Mouse (Mus musculus) spleen, postnatal 4 days (tissue): ENCODE data around the gene Abca3.
"Not testable (repeated sequence)": the region's sequence is repeated elsewhere in the genome, so short reads cannot be mapped to it uniquely, and the experiment has no call there.

ENCODE experiments used
- DNase-seq, 2 experiments: peaks; one replicate each; pipeline ENCODE4 v3.0.0; 2022; ENCODE audit warnings: low spot score in 2 of 2

The Abca3 gene

DNA sequence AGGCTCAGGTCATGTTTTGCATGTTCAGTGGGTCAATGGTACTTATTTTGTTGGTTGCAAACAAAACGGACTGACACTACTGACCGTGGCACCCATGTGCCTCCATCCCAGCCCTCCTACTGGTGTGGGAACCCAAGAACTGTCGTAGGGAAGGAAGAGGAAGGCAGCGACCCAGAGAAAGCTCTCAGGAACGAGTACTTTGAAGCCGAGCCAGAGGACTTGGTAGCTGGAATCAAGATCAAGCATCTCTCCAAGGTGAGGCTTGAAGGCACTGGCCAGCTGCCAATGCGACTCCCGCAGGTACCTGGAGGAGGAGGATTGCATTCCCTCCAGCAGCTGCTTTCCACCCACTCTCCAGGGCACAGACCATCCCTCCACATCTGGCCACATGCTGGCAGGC, 32.0 kb downstream of the Abca3 start:
- no peak for DNase-seq

DNA sequence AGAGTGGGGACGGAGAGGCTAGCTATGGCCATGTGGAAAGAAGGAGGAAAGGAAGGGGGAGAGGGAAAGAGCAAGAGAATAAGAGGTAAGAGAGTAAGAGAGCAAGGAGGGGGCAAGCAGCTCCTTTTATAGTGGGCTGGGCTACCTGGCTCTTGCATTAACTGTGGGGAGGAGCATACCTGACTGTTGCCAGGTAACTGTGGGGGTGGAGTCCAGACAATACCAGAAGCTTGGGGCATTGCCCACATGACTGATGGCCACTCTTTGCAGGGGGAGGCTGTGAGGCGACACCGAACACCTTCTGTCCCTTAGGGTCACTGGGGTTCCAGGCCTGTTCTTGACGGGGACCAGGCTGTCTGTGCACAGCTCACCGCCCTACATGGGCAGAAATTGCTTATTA, 37.0 kb downstream of the Abca3 start:
- no peak for DNase-seq

GRCm38 (mm10) chr17:24389865-24390264, 38.1 kb downstream of the Abca3 start:
- no peak for DNase-seq

DNA sequence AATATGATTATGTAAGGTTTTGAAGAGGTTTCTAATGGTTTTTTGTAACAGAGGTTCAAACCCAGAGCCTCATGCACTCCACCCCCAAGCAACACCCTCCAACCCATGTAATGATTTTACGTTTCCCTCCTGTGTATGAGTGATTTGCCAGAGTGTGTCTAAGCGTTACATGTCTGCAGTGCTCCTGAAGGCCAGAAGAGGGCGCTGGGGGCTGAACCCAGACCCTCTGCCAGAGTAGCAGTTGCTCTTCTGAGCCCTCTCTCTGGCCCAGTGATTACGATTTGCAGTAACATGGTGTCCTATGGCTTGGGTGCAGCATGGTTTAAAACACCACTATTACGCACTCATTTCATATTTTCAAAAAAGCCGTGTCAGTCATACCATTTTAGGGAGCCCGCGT, 39.4 kb downstream of the Abca3 start:
- DNase-seq: no peak

GRCm38 (mm10) chr17:24393527-24393926, 41.8 kb downstream of the Abca3 start:
- no peak for DNase-seq

DNA sequence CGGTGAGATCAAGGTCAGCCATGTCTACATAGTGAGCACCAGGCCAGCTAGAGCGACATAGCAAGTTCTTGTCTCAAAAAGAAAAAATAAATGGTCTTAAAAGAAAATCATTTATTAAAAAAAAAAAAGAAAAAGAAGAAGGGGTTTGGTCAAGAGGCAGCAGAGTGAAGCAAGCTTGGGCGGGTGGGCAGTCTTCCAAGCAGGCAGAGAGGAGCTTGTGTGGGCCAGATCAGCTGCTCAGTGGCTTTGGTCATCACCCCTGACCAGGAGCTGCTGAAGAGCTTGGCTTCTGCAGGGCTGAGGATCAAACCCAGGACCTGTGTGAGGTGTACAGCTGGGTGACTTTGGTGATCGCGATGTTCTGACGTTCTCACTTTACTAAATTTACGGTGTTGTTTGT, 42.7 kb downstream of the Abca3 start:
- DNase-seq: no peak

- DNase-seq: no peak
Observed at GRCm38 (mm10) chr17:24402371-24402770, 50.6 kb downstream of the Abca3 start.

DNA sequence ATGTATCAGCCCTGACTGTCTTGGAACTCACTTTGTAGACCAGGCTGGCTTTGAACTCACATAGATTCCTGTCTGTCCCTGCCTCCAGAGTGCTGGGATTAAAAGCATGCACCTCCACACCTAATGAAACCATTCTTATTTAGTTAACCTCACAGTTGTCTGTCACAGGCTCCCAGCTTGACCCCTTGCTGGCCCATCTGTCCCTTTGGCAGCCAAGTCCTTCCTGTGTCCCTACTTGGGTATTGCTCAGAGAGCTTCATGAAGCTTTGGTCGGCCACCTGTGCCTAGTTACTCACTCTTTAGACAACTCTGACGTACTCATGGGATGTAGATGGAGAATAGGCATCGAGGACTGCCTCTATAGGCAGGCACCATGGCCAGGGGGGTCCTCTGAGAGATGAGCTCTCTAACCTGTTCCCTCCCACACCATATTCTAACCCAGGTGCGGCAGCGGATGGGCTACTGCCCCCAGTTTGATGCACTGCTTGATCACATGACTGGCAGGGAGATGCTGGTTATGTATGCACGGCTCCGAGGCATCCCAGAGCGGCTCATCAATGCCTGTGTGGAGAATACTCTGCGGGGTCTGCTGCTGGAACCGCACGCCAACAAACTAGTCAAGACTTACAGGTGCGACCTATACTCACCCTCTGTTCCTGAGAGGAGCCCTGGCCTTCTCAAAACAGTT, 55.5 kb downstream of the Abca3 start:
- DNase-seq: no peak

DNA sequence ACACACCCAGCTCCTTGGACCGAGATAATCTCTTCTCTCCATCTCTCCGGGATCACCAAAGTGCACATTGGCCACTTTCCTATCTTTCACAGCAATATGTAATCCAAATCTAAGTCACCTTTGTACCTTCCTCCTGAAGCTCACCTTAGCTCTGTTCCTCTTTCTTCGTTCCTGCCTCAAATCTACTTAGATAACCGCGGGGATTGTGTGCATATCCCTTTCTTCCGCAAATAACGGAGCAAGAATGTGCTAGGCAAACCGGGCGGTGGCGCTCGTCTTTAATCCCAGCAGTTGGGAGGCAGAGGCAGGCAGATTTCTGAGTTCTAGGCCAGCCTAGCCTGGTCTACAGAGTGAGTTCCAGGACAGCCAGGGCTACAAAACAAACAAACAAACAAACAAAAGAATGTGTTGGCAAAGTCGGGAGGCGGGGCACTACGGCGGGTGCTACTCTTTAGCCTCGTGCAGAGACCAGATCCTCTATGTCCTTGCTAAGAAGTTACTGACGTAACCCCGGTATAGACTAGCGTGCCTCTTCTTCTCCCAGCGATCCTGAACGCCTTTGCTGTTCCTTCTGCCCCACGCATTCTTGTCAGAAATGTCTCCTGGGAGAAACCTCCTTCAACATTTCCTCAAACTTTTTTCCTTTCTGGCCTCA, 61.9 kb downstream of the Abca3 start:
- DNase-seq: peak; percentile 63 to 74

GRCm38 (mm10) chr17:24414230-24414976, 62.7 kb downstream of the Abca3 start, which contains the start of gene Rnps1:
Rnps1 (plus strand) TSS chr17:24414565.
- DNase-seq: peak; percentile 91 to 95

DNA sequence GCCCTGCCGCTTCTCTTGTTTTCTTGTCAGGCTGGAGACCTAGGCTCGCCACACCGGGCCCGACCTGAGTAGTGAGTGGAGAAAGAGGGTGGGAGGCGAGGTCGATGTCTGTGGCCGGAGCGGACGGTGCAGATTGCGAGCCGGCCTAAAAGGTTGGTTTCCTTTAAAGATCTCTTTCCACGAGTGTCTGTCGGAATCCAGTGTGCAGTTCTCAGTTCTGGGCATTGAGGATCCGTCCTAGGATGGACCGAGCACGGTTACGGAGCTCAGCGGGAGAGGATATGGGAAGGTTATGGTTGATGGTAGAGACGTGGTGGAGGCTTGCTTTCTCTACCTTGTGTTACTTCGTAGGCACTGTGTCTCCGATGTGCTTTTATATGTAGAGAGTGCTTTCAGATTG, 63.3 kb downstream of the Abca3 start:
- no peak for DNase-seq

GRCm38 (mm10) chr17:24416051-24416652, 64.4 kb downstream of the Abca3 start:
- no peak for DNase-seq

- DNase-seq: no peak
Observed at GRCm38 (mm10) chr17:24423114-24423513, 71.4 kb downstream of the Abca3 start.

- DNase-seq: no peak
Observed at GRCm38 (mm10) chr17:24424489-24424888, 72.7 kb downstream of the Abca3 start.

GRCm38 (mm10) chr17:24425326-24425725, 73.6 kb downstream of the Abca3 start:
- not testable (repeated sequence) for DNase-seq

DNA sequence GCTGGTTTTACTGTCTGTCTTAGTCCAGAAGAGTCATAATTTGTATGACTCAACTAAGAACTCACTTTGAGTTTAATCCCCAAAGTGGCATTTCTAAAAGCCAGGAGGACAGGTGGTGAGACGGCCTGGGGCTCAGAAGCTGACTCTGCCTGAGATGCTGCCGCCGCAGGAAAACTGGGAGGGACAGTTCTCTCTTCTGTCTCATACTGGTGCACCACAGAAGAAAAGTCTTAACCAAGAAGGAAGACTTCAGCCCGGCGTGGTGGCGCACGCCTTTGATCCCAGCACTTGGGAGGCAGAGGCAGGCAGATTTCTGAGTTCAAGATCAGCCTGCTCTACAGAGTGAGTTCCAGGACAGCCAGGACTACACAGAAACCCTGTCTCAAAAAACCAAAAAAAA, 74.2 kb downstream of the Abca3 start:
- DNase-seq: no peak

- peak; percentile 92 to 95 for DNase-seq
Observed at GRCm38 (mm10) chr17:24426471-24427169, 74.9 kb downstream of the Abca3 start, which contains the start of gene Eci1. Eci1 (plus strand) TSS chr17:24426641.

DNA sequence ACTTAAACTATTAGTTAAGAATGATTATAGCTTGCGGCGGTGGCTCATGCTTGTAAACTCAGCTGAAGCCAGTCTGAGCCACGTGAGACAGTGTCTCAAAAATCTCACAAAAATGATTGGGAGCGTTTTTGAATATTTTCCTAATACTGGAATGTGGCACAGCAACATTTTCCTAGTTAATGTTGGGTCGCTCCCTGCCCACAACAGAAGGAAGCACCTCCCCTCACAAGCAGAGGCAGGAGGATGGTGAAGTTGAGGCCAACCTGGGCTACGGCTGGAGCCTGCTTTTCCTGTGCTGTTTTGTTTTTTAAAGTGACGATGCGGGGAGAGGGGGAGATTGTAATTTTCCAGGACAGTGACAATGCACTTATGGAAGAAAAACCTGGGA, 75.4 kb downstream of the Abca3 start:
- no peak for DNase-seq

- DNase-seq: no peak
Observed at GRCm38 (mm10) chr17:24429201-24429983, 77.6 kb downstream of the Abca3 start.

- DNase-seq: peak; percentile 39 to 68
Observed at GRCm38 (mm10) chr17:24437016-24437415, 85.3 kb downstream of the Abca3 start.

GRCm38 (mm10) chr17:24440377-24440776, 88.6 kb downstream of the Abca3 start:
- no peak for DNase-seq
